Mouse (Mus musculus): Measurements from ENCODE around the gene Irak4. TPM values are rescaled to one million over a fixed set of nuclear protein-coding genes. Genes with fewer than 3 reads are reported as not detected.

Gene Irak4
- polyA plus RNA-seq, 1 experiment from 2014 or later: 4.1 TPM

- WGBS: 82% methylated on average over 9 of the region's 9 CpGs
- no peak for ATAC-seq (replicated peaks; ENCODE audit: insufficient number of reproducible peaks, insufficient read depth, low FRiP score, low read depth)
- no peaks in the 10 kb centered on the region for H3K27me3 ChIP-seq
- H3K4me3 ChIP-seq: no peak overlapping the region
- H3K9ac ChIP-seq: no peak overlapping the region
- H3K27ac ChIP-seq: no peak overlapping the region
- H3K4me2 ChIP-seq: no peak overlapping the region
- no peaks in the 10 kb centered on the region for H3K36me3 ChIP-seq
- H3K9me3 ChIP-seq (replicated peaks): no peaks in the 10 kb centered on the region
- H3K4me1 ChIP-seq (replicated peaks): no peaks in the 10 kb centered on the region
Observed at GRCm38 (mm10) chr15:94565854-94566253, 22.4 kb downstream of the Irak4 start.

- WGBS: 77% methylated on average over 10 of the region's 10 CpGs
- Histone ChIP-seq H3K4me2 (no peak overlapping the region), H3K4me1 (replicated peaks) (no peaks in the 10 kb centered on the region), H3K9ac (no peak overlapping the region), H3K27ac (no peak overlapping the region), H3K4me3 (no peak overlapping the region), H3K27me3 (no peaks in the 10 kb centered on the region), H3K36me3 (no peaks in the 10 kb centered on the region), H3K9me3 (replicated peaks) (no peaks in the 10 kb centered on the region)
- ATAC-seq (replicated peaks; ENCODE audit: insufficient number of reproducible peaks, insufficient read depth, low FRiP score, low read depth): no peak
Observed at GRCm38 (mm10) chr15:94568496-94569182, 25.2 kb downstream of the Irak4 start.

- Histone ChIP-seq H3K4me2 (no peak overlapping the region), H3K4me3 (no peak overlapping the region), H3K9me3 (replicated peaks) (no peaks in the 10 kb centered on the region), H3K36me3 (no peaks in the 10 kb centered on the region), H3K4me1 (replicated peaks) (no peaks in the 10 kb centered on the region), H3K9ac (no peak overlapping the region), H3K27ac (no peak overlapping the region), H3K27me3 (no peaks in the 10 kb centered on the region)
- ATAC-seq (replicated peaks; ENCODE audit: insufficient number of reproducible peaks, insufficient read depth, low FRiP score, low read depth): no peak
- 82% methylated on average over 4 of the region's 4 CpGs for WGBS
Observed at GRCm38 (mm10) chr15:94571501-94571900, 28.1 kb downstream of the Irak4 start.

- no peak for ATAC-seq (replicated peaks; ENCODE audit: insufficient number of reproducible peaks, insufficient read depth, low FRiP score, low read depth)
- no peak overlapping the region for H3K4me2 ChIP-seq
- H3K36me3 ChIP-seq: no peaks in the 10 kb centered on the region
- no peaks in the 10 kb centered on the region for H3K4me1 ChIP-seq (replicated peaks)
- H3K9me3 ChIP-seq (replicated peaks): no peaks in the 10 kb centered on the region
- no peak overlapping the region for H3K4me3 ChIP-seq
- H3K27ac ChIP-seq: no peak overlapping the region
- H3K27me3 ChIP-seq: no peaks in the 10 kb centered on the region
- WGBS: 59% methylated on average over 8 of the region's 8 CpGs
- H3K9ac ChIP-seq: no peak overlapping the region
Observed at GRCm38 (mm10) chr15:94572746-94573145, 29.3 kb downstream of the Irak4 start.

GRCm38 (mm10) chr15:94574566-94575268, 31.3 kb downstream of the Irak4 start:
- Histone ChIP-seq H3K4me3 (no peak overlapping the region), H3K36me3 (peaks cover 12% of the 10 kb centered on the region), H3K4me1 (replicated peaks) (no peaks in the 10 kb centered on the region), H3K27ac (no peak overlapping the region), H3K9ac (no peak overlapping the region), H3K4me2 (no peak overlapping the region), H3K27me3 (no peaks in the 10 kb centered on the region), H3K9me3 (replicated peaks) (no peaks in the 10 kb centered on the region)
- no peak for ATAC-seq (replicated peaks; ENCODE audit: insufficient number of reproducible peaks, insufficient read depth, low FRiP score, low read depth)
- 63% methylated on average over 4 of the region's 4 CpGs for WGBS

GRCm38 (mm10) chr15:94582000-94582593, 38.7 kb downstream of the Irak4 start:
- H3K27me3 ChIP-seq: no peaks in the 10 kb centered on the region

GRCm38 (mm10) chr15:94583153-94583552, 39.7 kb downstream of the Irak4 start:
- ATAC-seq (replicated peaks; ENCODE audit: insufficient number of reproducible peaks, insufficient read depth, low FRiP score, low read depth): no peak
- Histone ChIP-seq H3K27ac (no peak overlapping the region), H3K27me3 (no peaks in the 10 kb centered on the region), H3K4me3 (no peak overlapping the region), H3K9ac (no peak overlapping the region), H3K36me3 (peaks cover 72% of the 10 kb centered on the region), H3K4me1 (replicated peaks) (peaks cover 4% of the 10 kb centered on the region), H3K4me2 (no peak overlapping the region), H3K9me3 (replicated peaks) (no peaks in the 10 kb centered on the region)
- 84% methylated on average over 10 of the region's 10 CpGs for WGBS

More at GRCm38 (mm10) chr15:94582000-94582593, 38.7 kb downstream of the Irak4 start:
- 80% methylated on average over 7 of the region's 7 CpGs for WGBS
- Histone ChIP-seq H3K9me3 (replicated peaks) (no peaks in the 10 kb centered on the region), H3K4me1 (replicated peaks) (no peaks in the 10 kb centered on the region), H3K9ac (no peak overlapping the region), H3K27ac (no peak overlapping the region), H3K36me3 (peaks cover 75% of the 10 kb centered on the region), H3K4me2 (no peak overlapping the region), H3K4me3 (no peak overlapping the region)
- ATAC-seq (replicated peaks; ENCODE audit: insufficient number of reproducible peaks, insufficient read depth, low FRiP score, low read depth): no peak

GRCm38 (mm10) chr15:94584738-94585137, 41.3 kb downstream of the Irak4 start:
- Histone ChIP-seq H3K36me3 (peaks cover 62% of the 10 kb centered on the region), H3K4me3 (no peak overlapping the region), H3K4me2 (no peak overlapping the region), H3K9ac (no peak overlapping the region), H3K27ac (no peak overlapping the region), H3K4me1 (replicated peaks) (peaks cover 11% of the 10 kb centered on the region), H3K27me3 (no peaks in the 10 kb centered on the region), H3K9me3 (replicated peaks) (no peaks in the 10 kb centered on the region)
- ATAC-seq (replicated peaks; ENCODE audit: insufficient number of reproducible peaks, insufficient read depth, low FRiP score, low read depth): no peak
- WGBS: 81% methylated on average over 4 of the region's 4 CpGs

GRCm38 (mm10) chr15:94587826-94588715, 44.6 kb downstream of the Irak4 start:
- no peak for ATAC-seq (replicated peaks; ENCODE audit: insufficient number of reproducible peaks, insufficient read depth, low FRiP score, low read depth)
- Histone ChIP-seq H3K27ac (no peak overlapping the region), H3K4me1 (replicated peaks) (peaks cover 11% of the 10 kb centered on the region), H3K4me3 (no peak overlapping the region), H3K9me3 (replicated peaks) (no peaks in the 10 kb centered on the region), H3K4me2 (peak overlapping the region; percentile 72), H3K9ac (no peak overlapping the region), H3K36me3 (peaks cover 32% of the 10 kb centered on the region), H3K27me3 (no peaks in the 10 kb centered on the region)
- 78% methylated on average over 9 of the region's 9 CpGs for WGBS

GRCm38 (mm10) chr15:94589219-94590075, 46.0 kb downstream of the Irak4 start, which contains the start of gene Twf1:
Gene Twf1 (minus strand): TSS chr15:94589889.
- H3K4me1 ChIP-seq (replicated peaks): peaks cover 11% of the 10 kb centered on the region
- H3K9me3 ChIP-seq (replicated peaks): no peaks in the 10 kb centered on the region
- peak within 1 kb of the TSS; percentile 82 for H3K27ac ChIP-seq
- peak within 1 kb of the TSS; percentile 100 for H3K4me3 ChIP-seq
- peak; percentile 99 for ATAC-seq (replicated peaks; ENCODE audit: insufficient number of reproducible peaks, insufficient read depth, low FRiP score, low read depth)
- whole genome bisulfite sequencing: under 1% methylated on average over 69 of the region's 70 CpGs
- H3K9ac ChIP-seq: peak within 1 kb of the TSS; percentile 99
- H3K36me3 ChIP-seq: peaks cover 19% of the 10 kb centered on the region
- peak within 1 kb of the TSS; percentile 72 for H3K4me2 ChIP-seq
- no peaks in the 10 kb centered on the region for H3K27me3 ChIP-seq
